Mouse (Mus musculus) heart, adult 11 months (tissue): ENCODE data around the gene Rreb1.
A peak's percentile ranks its signal among the peaks of the same experiment; 100 is the strongest.

ENCODE experiments used
- DNase-seq: peaks from one replicate; pipeline ENCODE4 v3.0.0; 2022

The Rreb1 gene

GRCm38 (mm10) chr13:37923091-37923490 is 144.9 kb downstream of the Rreb1 start:
- DNase-seq: no peak

DNA sequence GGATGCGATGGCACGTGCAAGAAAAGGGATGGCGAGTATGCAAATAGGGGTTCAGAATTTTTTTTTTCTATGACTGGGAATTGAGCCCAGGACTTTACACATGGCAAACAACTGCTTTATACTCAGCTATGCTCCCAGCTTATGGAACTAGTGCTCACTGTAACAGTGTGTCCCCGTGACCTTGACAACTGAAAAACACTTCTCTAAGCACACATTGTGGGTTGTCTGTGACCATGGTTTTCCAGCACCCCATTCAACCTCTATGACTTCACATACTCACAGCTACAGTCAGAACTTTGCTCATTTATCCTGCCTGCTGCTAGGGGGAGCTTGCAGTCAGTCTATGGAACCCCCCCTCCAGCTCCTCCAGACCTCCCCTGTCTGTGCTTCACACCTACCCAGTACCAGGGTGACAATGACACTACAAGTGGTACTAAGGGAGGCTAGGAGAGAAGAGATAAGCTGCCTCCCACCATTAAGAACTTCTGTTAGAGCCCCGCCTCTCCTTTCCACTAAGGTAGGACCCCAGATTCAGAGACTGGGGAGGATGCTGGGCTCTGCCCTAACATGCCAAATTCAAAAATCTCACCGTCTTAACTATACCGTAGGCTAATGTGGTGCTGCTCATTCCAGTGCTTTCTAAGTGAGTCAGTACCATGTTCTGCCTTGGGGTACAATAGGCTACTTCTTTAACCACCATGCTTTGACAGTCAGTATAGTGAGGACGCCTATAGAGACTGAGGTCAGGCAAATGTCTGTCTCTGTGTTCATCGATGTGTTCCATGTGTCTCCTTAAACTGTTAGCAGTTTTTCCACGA is 145.7 kb downstream of the Rreb1 start:
- peak; percentile 80 for DNase-seq

GRCm38 (mm10) chr13:37924461-37924948 is 146.3 kb downstream of the Rreb1 start:
- DNase-seq: peak; percentile 85

DNA sequence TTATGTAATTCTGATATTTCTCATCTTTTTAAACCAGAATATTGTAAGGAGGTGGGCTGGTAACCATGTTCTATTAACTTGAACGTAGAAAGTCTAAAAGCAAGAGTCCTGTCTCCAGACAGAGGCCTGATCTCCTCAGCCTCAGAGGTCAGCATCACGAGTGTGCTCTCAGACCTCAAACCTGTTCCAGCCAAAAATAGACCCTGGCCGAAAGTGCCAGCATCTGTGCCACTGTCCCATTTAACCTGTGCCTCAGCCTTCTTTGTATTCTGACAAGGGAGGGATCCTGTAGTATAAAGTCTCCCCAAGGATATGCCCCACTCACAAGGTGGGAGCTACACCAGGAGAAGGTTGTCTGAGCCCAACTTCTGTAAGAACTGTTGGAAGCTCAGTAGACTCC is 148.2 kb downstream of the Rreb1 start:
- DNase-seq: peak; percentile 91

GRCm38 (mm10) chr13:37929532-37929931 is 151.3 kb downstream of the Rreb1 start:
- peak; percentile 88 for DNase-seq

GRCm38 (mm10) chr13:37930091-37930490 is 151.9 kb downstream of the Rreb1 start:
- DNase-seq: no peak

DNA sequence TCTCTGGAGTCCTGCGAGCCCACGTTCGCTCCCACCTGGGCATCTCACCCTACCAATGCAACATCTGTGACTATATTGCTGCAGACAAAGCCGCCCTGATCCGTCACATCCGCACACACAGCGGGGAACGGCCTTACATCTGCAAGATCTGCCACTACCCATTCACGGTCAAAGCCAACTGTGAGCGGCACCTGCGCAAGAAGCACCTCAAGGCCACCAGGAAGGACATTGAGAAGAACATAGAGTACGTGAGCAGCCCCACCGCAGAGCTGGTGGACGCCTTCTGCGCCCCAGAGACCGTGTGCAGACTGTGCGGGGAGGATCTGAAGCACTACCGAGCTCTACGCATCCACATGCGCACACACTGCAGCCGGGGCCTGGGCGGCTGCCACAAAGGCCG is 152.4 kb downstream of the Rreb1 start:
- DNase-seq: no peak

GRCm38 (mm10) chr13:37931210-37931922 is 153.2 kb downstream of the Rreb1 start:
- no peak for DNase-seq

GRCm38 (mm10) chr13:37934075-37934474 is 155.9 kb downstream of the Rreb1 start:
- peak; percentile 96 for DNase-seq

DNA sequence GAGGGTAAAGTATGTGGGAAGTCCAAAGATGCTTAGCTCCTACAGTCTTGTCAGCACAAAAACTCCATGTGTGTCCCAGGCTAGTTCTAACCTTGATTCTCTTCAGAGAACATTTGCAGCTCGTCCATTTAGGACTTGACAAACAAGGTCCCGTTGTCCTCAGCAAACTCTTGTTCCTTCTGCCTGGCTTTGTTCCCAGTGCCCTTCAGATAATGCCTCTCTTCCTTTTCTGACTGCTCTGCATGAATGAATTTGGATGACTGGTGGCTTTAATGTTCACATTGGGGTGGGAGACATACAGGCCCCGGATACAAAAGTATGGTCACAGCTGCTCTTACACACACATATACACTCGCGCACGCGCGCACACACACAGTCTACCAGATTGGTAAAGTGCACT is 156.7 kb downstream of the Rreb1 start:
- DNase-seq: no peak

GRCm38 (mm10) chr13:37936351-37936750 is 158.2 kb downstream of the Rreb1 start:
- DNase-seq: no peak

GRCm38 (mm10) chr13:37940167-37940566 is 162.0 kb downstream of the Rreb1 start:
- DNase-seq: no peak

DNA sequence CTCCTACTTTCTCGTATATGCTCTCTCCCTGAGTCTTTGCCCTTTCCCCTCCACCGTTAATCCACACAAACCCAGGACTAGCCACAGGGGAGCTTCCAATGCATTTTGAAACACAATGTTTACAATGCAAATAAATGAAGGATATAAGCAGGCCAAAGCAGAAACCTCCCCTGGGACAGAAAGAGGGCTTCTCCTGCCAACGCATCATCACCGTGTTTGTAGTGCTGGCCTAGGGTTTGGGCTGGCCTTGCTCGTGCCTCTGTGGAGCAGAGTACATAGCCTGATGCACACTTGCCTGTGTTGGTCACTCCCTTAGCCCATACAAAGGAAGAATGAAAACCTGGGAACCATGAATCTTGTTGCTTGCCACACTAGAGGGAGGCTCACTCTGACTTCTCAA is 162.4 kb downstream of the Rreb1 start:
- DNase-seq: no peak

GRCm38 (mm10) chr13:37941138-37941645 is 163.0 kb downstream of the Rreb1 start:
- no peak for DNase-seq

DNA sequence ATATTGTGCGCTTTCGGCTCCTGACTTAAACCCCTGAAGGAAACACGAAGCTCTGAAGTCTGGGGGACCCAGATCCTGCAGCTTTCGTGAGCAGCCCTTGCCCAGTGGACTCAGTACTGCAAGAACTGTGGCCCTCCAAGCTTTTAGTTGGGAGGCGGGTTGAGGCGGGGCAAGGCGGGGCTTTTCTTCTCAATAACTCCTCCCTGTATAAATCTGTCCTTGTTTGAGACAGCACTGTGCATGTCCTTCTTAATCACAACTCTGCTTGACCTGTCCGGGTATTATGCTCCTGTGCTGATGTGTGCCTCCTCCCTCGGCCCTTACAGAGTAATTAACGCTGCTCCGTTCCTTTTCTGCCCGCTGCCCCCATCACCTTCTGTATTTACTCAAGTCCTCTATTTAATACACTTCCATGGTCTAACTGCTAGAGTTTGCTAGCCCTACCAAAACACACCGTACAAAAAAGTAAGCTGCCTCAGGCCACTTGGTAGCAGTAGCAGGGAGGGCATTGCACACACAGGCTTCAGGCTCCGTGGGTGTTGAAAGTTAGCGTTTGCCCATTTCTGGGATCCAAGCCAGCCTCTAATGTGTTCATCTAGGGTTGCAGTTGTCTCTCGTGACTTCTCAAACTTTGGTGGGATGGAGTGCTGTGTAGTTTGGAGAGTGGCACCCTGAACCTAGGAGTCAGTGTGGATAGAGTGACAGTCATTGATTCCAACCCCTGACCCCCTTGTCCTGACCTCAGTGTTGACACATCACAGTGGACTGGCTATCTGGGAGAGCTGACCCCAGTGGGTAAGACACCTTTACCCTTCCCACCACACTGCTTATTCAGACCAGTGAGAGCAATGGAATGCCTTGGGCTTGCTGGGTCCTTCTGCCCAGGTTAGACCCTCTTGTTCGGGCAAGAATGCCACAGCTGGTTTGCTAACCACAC is 164.0 kb downstream of the Rreb1 start:
- DNase-seq: peak; percentile 85

GRCm38 (mm10) chr13:37942887-37943331 is 164.7 kb downstream of the Rreb1 start:
- peak; percentile 85 for DNase-seq

GRCm38 (mm10) chr13:37943466-37943865 is 165.3 kb downstream of the Rreb1 start:
- DNase-seq: no peak

- DNase-seq: peak; percentile 94
Observed at GRCm38 (mm10) chr13:37944306-37944705, 166.1 kb downstream of the Rreb1 start.

- DNase-seq: peak; percentile 91
Observed at GRCm38 (mm10) chr13:37945392-37945791, 167.2 kb downstream of the Rreb1 start.

- peak; percentile 97 for DNase-seq
Observed at GRCm38 (mm10) chr13:37946734-37947133, 168.5 kb downstream of the Rreb1 start.

- DNase-seq: no peak
Observed at GRCm38 (mm10) chr13:37952981-37953380, 174.8 kb downstream of the Rreb1 start.

DNA sequence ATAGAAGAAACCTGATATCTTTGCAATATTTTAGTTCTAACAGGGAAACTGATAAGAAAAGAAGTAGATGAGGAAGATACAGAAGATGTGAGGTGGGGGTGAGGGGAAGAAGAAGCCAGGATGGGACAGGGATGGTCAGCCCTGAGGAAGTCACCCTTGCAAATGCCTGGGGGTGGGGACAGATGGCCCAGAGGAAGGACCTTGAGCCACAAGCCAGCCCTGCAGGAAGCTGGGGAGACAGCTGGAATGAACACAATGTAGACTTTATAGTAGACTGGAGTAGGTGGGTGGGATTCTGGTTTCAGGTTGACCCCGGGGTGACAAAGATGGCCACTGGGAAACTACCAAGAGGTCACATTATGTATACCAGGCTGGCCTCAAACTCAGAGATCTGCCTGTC is 176.1 kb downstream of the Rreb1 start:
- no peak for DNase-seq
